Mouse (Mus musculus): ENCODE results near the gene Serpinb9.
"Not testable (repeated sequence)": the region's sequence is repeated elsewhere in the genome, so short reads cannot be mapped to it uniquely, and the experiment has no call there.

Gene Serpinb9

DNA sequence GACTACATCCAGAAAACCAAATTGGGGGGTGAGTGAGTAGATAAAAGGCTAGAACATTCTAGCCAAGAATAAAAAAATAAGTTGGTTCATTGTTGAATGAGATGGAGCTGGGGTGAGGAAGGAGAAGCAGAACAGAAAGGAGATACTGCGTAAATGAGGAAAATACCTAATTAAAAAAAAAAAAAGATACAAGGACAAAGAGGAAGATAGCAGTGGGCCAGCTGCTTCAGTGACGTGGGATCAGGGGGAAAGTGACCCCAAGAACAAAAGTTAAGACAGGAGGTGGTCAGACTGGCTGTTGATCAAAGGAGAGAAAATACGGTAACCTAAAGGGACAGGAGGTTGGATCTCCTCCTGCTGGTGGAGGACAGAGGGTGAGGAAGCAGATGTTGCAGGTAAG lies at the start of gene Serpinb9:
Serpinb9 (plus strand) TSS at position 301 of the 400 bp plus-strand sequence.
- CTCF ChIA-PET = no interaction called here

GRCm38 (mm10) chr13:32956537-32956936 lies 46.5 kb upstream of the Serpinb9 start:
- CTCF ChIA-PET = no interaction called here

DNA sequence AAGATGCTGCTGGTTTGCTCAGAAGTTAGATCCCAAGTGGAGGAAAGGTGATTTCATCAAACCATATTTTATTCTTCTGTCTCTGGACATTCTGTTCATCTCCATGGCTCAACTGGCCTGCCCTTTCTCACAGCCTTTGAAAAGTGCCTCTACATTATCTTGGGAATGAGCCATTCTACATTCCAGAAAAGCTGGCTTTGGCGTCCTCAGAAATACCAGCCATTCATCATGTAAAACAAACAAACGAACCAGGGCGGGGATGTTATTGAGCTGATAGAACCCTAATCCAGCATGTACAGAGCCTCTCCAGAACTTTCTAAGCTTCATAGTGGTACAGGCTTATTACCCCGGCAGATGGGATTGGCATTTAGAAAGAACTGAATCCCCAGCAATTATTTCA lies 45.1 kb upstream of the Serpinb9 start:
- CTCF ChIA-PET = no interaction called here

DNA sequence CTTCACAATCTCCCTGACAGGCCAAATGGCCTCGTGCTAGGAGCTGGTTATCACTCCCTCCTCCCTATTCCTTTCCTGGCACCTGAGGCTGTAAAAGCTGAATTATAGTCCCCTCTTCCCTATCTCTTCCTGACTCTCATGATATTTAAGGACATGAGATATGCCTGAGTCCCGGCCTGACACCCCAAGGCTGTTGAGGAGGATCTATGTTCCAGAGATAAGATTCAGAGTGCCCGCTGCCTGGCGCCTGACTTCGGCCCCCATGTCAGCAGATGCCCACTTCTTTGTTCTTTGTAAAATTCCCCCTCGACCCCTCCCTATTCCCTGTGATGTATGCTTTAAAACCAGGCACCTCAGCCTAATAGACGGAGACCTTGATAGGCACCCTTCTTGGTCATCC lies 44.5 kb upstream of the Serpinb9 start:
- CTCF ChIA-PET = not testable (repeated sequence)

- CTCF ChIA-PET = interaction anchor here (1.2 to 1.6 kb wide), 2 partner anchors 58 to 61 kb away, joined by 3 to 4 read pairs; no protein-coding TSS in a partner anchor
These were observed 38.9 kb upstream of the Serpinb9 start for GRCm38 (mm10) chr13:32963990-32964753.

DNA sequence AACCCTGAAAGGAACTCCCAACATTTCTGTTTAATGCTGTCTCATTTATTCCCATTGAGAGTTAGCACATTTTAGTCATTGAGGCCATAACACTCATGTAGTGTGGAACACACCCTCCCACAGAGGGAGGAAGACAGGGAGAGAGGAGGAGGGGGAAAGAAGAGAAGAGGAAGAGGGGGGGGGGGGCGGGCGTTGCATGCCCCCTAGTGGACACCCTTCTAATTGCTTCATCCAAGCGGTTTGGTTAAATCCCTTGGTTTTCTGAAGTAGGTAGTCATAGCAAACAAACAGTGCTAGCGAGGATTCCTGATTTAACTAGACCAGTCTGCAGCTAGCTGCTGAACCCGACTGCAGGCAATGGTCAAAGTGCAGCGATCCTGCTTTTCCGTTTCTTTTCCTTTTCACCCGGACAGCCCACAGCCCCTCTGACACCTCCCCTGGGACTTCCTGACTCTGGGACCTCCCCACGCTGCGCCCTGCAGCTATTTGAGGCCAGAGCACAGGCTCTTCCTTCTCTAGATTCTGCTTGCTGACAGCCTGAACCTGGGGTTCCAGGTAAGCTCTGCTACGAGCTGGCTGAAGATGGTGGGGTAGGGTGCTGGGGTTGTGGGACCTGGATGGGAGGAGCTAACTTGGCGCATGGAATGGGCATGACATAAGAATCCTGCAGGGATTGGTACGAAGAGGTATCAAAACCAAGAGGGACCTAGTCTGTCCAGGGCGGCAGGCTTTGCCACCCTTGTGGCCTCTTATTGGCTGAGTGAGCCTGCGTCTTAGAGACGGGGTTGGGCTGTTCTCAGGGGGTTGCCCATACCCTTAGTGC lies 37.9 kb upstream of the Serpinb9 start, which contains the start of gene Serpinb6b:
Serpinb6b (plus strand) TSS at position 221 of the 823 bp plus-strand sequence.
- CTCF ChIA-PET = interaction anchor here (0.8 to 1.6 kb wide), 6 partner anchors 48 to 109 kb away, joined by 3 to 5 read pairs (median 4); no protein-coding TSS in a partner anchor

DNA sequence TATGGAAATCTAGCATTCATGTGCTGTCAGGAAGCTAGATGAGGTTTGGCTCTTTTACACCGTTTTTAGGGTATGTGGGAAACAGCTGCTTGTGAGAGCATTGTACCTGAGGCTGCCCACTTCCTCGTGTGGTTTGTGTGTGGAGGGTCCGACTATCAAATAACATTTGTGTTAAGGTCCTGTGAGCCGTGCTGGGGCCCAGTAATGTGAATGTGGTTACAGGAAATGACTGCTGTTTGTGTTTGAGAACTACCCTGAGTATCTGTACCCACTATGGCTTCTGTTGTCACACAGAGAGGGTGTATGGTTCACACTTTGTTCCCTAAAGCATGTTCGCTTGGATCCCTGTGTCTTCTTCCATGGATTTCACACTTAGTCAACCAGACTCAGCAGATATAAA lies 36.9 kb upstream of the Serpinb9 start:
- CTCF ChIA-PET = interaction anchor here (0.8 to 1.6 kb wide), 3 partner anchors 49 to 108 kb away, joined by 3 to 4 read pairs (median 3); no protein-coding TSS in a partner anchor

GRCm38 (mm10) chr13:32967233-32967632 lies 35.8 kb upstream of the Serpinb9 start:
- CTCF ChIA-PET = interaction anchor here (0.6 to 1.3 kb wide), 2 partner anchors 64 to 135 kb away, joined by 3 to 4 read pairs; no protein-coding TSS in a partner anchor

GRCm38 (mm10) chr13:32968353-32968984 lies 34.6 kb upstream of the Serpinb9 start:
- CTCF ChIA-PET = interaction anchor here (0.5 to 1.3 kb wide), 3 partner anchors 11 to 66 kb away, joined by 3 to 4 read pairs (median 4); no protein-coding TSS in a partner anchor

GRCm38 (mm10) chr13:32968996-32969640 lies 33.9 kb upstream of the Serpinb9 start:
- CTCF ChIA-PET = interaction anchor here (0.5 to 0.6 kb wide), 2 partner anchors 12 to 48 kb away, joined by 4 read pairs; no protein-coding TSS in a partner anchor

GRCm38 (mm10) chr13:32969641-32970040 lies 33.4 kb upstream of the Serpinb9 start:
- CTCF ChIA-PET = no interaction called here

GRCm38 (mm10) chr13:32970776-32971175 lies 32.3 kb upstream of the Serpinb9 start:
- CTCF ChIA-PET = no interaction called here

GRCm38 (mm10) chr13:32974268-32974667 lies 28.8 kb upstream of the Serpinb9 start:
- CTCF ChIA-PET = no interaction called here

GRCm38 (mm10) chr13:32974889-32975460 lies 28.1 kb upstream of the Serpinb9 start:
- CTCF ChIA-PET = no interaction called here

DNA sequence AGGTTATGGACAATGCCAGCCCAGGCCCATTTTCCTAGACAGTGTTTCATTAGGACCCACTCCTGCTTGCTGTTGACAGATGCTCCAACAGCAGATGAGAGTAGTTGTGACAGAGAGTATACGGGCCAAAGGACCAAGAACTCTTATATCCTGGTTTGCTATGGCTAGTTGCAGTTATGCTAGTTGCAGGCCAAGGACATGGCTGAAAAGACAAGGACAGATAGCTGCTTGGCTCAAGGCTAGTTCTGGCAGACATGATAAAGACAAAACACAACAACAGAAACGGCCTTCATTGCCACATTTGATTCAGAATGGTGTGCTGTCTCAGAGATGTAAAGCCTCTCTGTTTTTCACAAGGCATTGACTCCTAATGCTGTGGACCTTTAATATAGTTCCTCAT lies 27.3 kb upstream of the Serpinb9 start:
- CTCF ChIA-PET = no interaction called here

DNA sequence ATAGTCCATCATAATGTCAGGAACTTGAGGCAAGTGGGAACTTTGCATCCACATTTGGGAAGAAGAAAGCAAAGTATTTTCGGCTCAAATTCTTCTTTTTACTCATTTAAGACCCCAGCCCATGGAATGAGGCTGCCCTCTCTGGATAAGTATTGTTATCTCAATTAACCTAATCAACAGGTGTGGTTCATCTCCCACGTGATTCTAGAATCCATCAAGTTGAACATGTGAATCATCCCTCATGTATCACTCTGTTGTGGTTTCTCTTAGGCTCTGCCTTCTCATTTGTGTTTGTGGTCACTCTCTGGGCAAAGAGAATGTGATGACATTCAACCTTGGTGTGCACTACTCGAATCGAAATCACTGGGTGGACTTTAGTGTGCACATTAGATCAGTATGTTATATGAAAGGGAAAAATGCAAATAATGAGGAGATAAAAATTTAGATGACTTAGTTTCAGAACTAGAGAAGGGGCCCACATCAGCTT lies 20.5 kb upstream of the Serpinb9 start:
- CTCF ChIA-PET = no interaction called here

GRCm38 (mm10) chr13:32986256-32986655 lies 16.8 kb upstream of the Serpinb9 start:
- CTCF ChIA-PET = no interaction called here

GRCm38 (mm10) chr13:32993152-32993893 lies 9.7 kb upstream of the Serpinb9 start:
- CTCF ChIA-PET = no interaction called here

GRCm38 (mm10) chr13:32993894-32994242 lies 9.2 kb upstream of the Serpinb9 start:
- CTCF ChIA-PET = no interaction called here

DNA sequence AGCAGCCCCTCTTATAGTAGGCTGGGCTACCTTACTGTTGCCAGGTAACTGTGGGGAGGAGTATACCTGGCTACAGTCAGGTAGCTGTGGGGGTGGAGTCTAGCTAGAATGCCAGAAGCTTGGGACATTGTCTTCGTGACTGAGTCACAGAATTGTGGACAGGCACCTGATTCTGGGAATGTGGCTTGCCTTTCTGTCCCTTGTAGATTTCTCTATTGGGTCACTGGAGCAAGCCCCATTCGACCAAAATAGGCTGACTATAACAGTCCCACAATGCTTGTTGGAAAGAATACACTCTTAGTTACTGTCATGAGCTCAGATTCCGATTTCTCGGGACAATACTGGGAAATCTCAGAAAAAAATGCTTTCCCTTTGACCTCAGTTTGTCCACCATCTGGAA lies 8.0 kb upstream of the Serpinb9 start:
- CTCF ChIA-PET = no interaction called here

All from spleen, embryonic (tissue).